Mouse (Mus musculus) limb, embryonic 12.5 days (tissue): ENCODE measurements around the gene Abhd13. TPM values are rescaled to one million over a fixed set of nuclear protein-coding genes. Genes with fewer than 3 reads are reported as not detected.

Experiments used
- ATAC-seq: fragments of 200-750 bp; cut with Nextera tagmentation; 2 replicates; pipeline ENCODE4 v1.8.0; 2017; ENCODE audit warnings: low read depth, moderate TSS enrichment; ENCODE audit not compliant: insufficient number of reproducible peaks, insufficient read depth, low FRiP score, low TSS enrichment
- H3K27ac ChIP-seq: fragments of 300-500 bp; sonication (generic); 2 replicates; pipeline ENCODE4 v1.5.1; 2016; ENCODE audit warnings: mild to moderate bottlenecking, moderate library complexity
- H3K27me3 ChIP-seq: fragments of 300-500 bp; sonication (generic); 2 replicates; pipeline ENCODE4 v1.6.1; 2016; ENCODE audit warnings: mild to moderate bottlenecking, moderate library complexity
- H3K36me3 ChIP-seq: fragments of 300-500 bp; sonication (generic); 2 replicates; pipeline ENCODE4 v1.6.1; 2016; ENCODE audit warnings: mild to moderate bottlenecking, moderate library complexity
- H3K4me1 ChIP-seq: fragments of 300-500 bp; sonication (generic); replicated peaks from 2 replicates; pipeline ENCODE4 v1.6.1; 2016
- H3K4me2 ChIP-seq: fragments of 300-500 bp; sonication (generic); 2 replicates; pipeline ENCODE4 v1.6.1; 2016; ENCODE audit warnings: mild to moderate bottlenecking, moderate library complexity
- H3K4me3 ChIP-seq: fragments of 300-500 bp; sonication (generic); replicated peaks from 2 replicates; pipeline ENCODE4 v1.5.1; 2016; ENCODE audit warnings: mild to moderate bottlenecking
- H3K9ac ChIP-seq: fragments of 300-500 bp; sonication (generic); replicated peaks from 2 replicates; pipeline ENCODE4 v1.6.1; 2016; ENCODE audit warnings: mild to moderate bottlenecking, moderate library complexity
- H3K9me3 ChIP-seq: fragments of 300-500 bp; sonication (generic); 2 replicates; pipeline ENCODE4 v1.6.1; 2016; ENCODE audit warnings: mild to moderate bottlenecking, moderate library complexity
- WGBS: fragments of 180-500 bp; shearing (Covaris S2); methylation state at CpG from one replicate; pipeline ENCODE4 v1.1.7; 2016; 5-methylcytosine and 5-hydroxymethylcytosine counted together
- polyA plus RNA-seq: library from polyadenylated mRNA; unstranded; fragments of >200 nt; fragmentation: Nextera tagmentation; extraction: Ambion mirVana; gene quantifications from 2 replicates; pipeline ENCODE4 v1.2.1, GENCODE M21; 2016

Abhd13 gene
- polyA plus RNA-seq, 1 experiment from 2014 or later = 21.4 TPM

GRCm38 (mm10) chr8:10017231-10017630 lies 39.7 kb downstream of the Abhd13 start:
- Histone ChIP-seq H3K9me3 (no peaks in the 10 kb centered on the region), H3K9ac (no peak overlapping the region), H3K4me3 (no peak overlapping the region), H3K36me3 (no peaks in the 10 kb centered on the region), H3K27me3 (no peaks in the 10 kb centered on the region), H3K4me2 (no peak overlapping the region), H3K27ac (no peak overlapping the region), H3K4me1 (no peaks in the 10 kb centered on the region)
- no peak for ATAC-seq
- WGBS = 92% methylated on average over 3 of the region's 3 CpGs

DNA sequence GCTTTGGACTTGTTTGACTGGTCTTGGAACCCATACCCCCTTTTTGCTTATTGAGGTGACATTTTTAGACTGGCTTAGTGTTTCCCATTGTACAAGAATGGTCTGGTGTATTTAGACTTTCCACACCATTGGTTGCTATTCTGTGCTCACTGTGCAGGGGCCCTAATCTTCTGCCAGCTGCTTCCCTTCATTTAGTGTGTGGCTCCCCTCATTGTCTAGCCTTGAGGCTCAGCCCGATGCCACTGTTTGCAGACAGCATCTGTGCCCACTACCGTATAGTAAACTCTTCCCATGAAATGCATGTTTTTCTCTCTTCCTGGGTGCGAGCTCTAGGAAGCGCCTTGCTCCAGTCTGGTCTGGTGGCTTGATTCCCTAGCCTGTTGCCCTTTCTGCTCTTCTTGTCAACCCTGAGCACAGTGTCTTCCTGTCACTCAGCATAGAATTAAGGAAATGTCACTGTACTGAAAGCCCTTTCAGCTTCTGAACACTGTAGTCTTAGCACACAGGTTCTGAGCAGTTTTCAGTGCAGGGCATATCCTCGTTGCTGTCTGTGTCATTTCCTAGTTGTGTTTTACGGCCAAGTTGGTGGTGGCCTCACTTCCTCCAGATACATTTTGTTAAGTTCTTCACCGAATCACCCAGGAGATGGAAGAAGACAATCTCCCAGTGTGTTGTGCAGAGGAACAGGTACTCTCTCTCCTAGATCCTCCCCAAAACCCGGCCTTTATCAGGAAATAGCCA lies 53.0 kb downstream of the Abhd13 start:
- no peaks in the 10 kb centered on the region for H3K4me1 ChIP-seq
- H3K4me2 ChIP-seq = no peak overlapping the region
- no peak overlapping the region for H3K4me3 ChIP-seq
- ATAC-seq = no peak
- no peaks in the 10 kb centered on the region for H3K9me3 ChIP-seq
- H3K9ac ChIP-seq = no peak overlapping the region
- H3K36me3 ChIP-seq = no peaks in the 10 kb centered on the region
- no peaks in the 10 kb centered on the region for H3K27me3 ChIP-seq
- 79% methylated on average over 8 of the region's 8 CpGs for WGBS
- H3K27ac ChIP-seq = no peak overlapping the region

DNA sequence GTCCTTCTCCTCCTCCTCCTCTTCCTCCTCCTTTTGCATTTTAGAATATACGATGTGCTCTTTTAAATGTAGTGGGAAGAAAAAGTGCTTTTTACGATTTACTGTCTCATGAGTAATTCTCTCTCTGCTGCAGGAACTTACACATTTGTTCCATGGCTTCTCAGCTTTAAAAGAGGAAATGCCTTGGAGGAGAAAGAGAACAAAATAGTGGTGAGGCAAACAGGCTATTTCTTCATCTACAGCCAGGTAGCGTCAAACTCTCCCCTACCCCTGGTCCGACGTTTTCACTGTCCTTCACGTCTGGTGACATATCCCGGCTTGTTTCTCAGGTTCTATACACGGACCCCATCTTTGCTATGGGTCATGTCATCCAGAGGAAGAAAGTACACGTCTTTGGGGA lies 53.7 kb downstream of the Abhd13 start:
- no peak overlapping the region for H3K9ac ChIP-seq
- no peaks in the 10 kb centered on the region for H3K27me3 ChIP-seq
- H3K4me3 ChIP-seq = no peak overlapping the region
- no peaks in the 10 kb centered on the region for H3K4me1 ChIP-seq
- no peaks in the 10 kb centered on the region for H3K9me3 ChIP-seq
- H3K4me2 ChIP-seq = no peak overlapping the region
- H3K27ac ChIP-seq = no peak overlapping the region
- no peaks in the 10 kb centered on the region for H3K36me3 ChIP-seq
- 77% methylated on average over 9 of the region's 9 CpGs for WGBS
- no peak for ATAC-seq

DNA sequence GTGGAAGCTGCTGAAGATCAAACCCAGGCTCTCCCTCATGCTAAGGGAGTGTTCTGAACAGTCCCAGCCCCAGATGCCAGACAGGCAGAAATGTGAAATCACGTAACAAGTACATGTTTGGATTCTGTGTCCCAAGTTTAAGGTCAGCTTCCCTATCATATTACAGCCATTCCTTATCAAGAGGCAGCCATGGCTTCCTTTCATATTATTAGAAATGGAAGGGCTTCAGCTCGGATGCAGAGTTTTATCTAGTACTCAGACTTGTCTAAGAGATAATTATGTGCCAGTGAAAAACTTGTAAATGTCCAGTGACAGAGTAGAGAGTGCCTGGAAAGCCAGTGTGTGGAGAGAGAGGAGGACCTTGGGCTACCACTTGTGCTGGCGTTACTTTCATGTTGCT lies 63.4 kb downstream of the Abhd13 start:
- no peak for ATAC-seq
- no peak overlapping the region for H3K4me2 ChIP-seq
- H3K4me1 ChIP-seq = no peaks in the 10 kb centered on the region
- H3K36me3 ChIP-seq = no peaks in the 10 kb centered on the region
- H3K9ac ChIP-seq = no peak overlapping the region
- H3K9me3 ChIP-seq = no peaks in the 10 kb centered on the region
- no peak overlapping the region for H3K4me3 ChIP-seq
- H3K27me3 ChIP-seq = 0 out of 2 replicates have a peak, but pooled peaks cover 4% of the 10 kb centered on the region
- no peak overlapping the region for H3K27ac ChIP-seq
- 64% methylated on average over 3 of the region's 3 CpGs for WGBS

Other genes starting within 250 kb of the Abhd13 start
- 0.99 and 1.2 TPM in 2 replicates for gene Fam155a, start 206.5 kb upstream of the Abhd13 start, polyA plus RNA-seq
- gene Gm10217, start 113.5 kb upstream of the Abhd13 start, polyA plus RNA-seq = not detected in 2 replicates
- gene Lig4, start within 50 bp of the Abhd13 start, polyA plus RNA-seq = 6.2 and 7.9 TPM in 2 replicates
- gene Tnfsf13b, start 28.8 kb downstream of the Abhd13 start, polyA plus RNA-seq = 0.53 and 0.54 TPM in 2 replicates
- 0.47 and 0.50 TPM in 2 replicates for gene Myo16, start 176.2 kb downstream of the Abhd13 start, polyA plus RNA-seq